ENCODE assay signal across 26 mouse cellular contexts in the genomic region with DNA sequence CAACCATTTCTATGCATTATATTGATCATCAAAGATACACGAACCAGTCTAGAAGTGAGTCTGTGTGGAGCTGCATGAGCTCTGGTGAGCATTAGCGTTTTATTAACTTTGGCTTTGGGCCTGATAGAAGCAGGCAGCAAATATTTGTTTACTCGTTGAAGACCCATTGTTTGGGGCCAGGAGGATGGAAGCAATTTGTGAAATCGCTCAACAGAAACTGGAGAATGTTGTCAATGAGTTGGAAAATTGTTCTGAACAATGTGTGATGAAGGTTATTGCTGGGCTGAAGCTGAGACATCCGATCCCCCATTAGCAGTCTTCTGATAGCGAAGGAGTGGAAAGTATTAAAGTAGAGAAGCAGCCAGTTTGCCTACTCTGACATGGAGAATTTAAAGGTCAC.
DNase-seq lines count a peak whose midpoint lies in the region; ATAC-seq lines count a peak whose summit lies in the region.
"Had no signal": no experiment of that assay in that cellular context is flagged by ENCODE, and none has a peak within 500 bp of the region (broad histone marks: within the 10 kb centered on the region; RNA-seq: fewer than 3 reads in every experiment).

No protein-coding gene starts in this region.

- H3K27ac ChIP-seq in embryonic facial prominence, embryonic 11.5 days (replicated peaks; ENCODE audit: low read depth, low read length): no peak overlapping the region
- H3K27ac ChIP-seq in embryonic facial prominence, embryonic 10.5 days (replicated peaks): no peak overlapping the region
- H3K27ac ChIP-seq in heart, embryonic 12.5 days (ENCODE audit: poor library complexity, severe bottlenecking): peak overlapping the region; percentile 82
- no peak overlapping the region for H3K27ac ChIP-seq in neural tube, embryonic 15.5 days (replicated peaks)
- H3K27ac ChIP-seq: embryonic facial prominence, embryonic 12.5 days; forebrain, embryonic 10.5 days; forebrain, embryonic 15.5 days; hindbrain, embryonic 15.5 days; limb, embryonic 12.5 days; lung, embryonic 15.5 days; midbrain, embryonic 10.5 days; midbrain, embryonic 15.5 days; neural tube, embryonic 12.5 days had no signal

- no peaks in the 10 kb centered on the region for H3K4me1 ChIP-seq in embryonic facial prominence, embryonic 11.5 days (ENCODE audit: control insufficient read depth, insufficient read depth, low read length)
- peaks cover 19% of the 10 kb centered on the region for H3K4me1 ChIP-seq in embryonic facial prominence, embryonic 10.5 days
- H3K4me1 ChIP-seq in heart, embryonic 12.5 days (replicated peaks): peaks cover 24% of the 10 kb centered on the region
- no peaks in the 10 kb centered on the region for H3K4me1 ChIP-seq in neural tube, embryonic 15.5 days
- H3K4me1 ChIP-seq: hindbrain, embryonic 15.5 days; lung, embryonic 15.5 days; midbrain, embryonic 10.5 days; midbrain, embryonic 15.5 days; neural tube, embryonic 12.5 days had no signal

- DNase-seq in embryonic facial prominence, embryonic 11.5 days (ENCODE audit: low spot score): peak; percentile 8
- DNase-seq in embryonic facial prominence, embryonic 10.5 days (ENCODE audit: low spot score): no peak
- no peak for DNase-seq in heart, adult 11 months
- no peak for DNase-seq in neural tube, embryonic 10.5 days (ENCODE audit: extremely low spot score, low spot score)
- no peak for DNase-seq in left cerebral cortex, adult 8-10 months (ENCODE audit: low spot score in 2 of 2)
- DNase-seq: cerebellum, adult 11 months; cerebellum, adult 9-11 months; kidney, adult 11 months; layer of hippocampus, adult 9-11 months; right cerebral cortex, postnatal 14 days; thymus, postnatal 4 days had no signal

- no peak for ATAC-seq in embryonic facial prominence, embryonic 11.5 days (replicated peaks; ENCODE audit: insufficient number of reproducible peaks, low FRiP score, low TSS enrichment, low read depth)
- no peak for ATAC-seq in heart, embryonic 12.5 days (ENCODE audit: insufficient number of reproducible peaks, low FRiP score)
- peak; percentile 50; the same call in 1 of the 2 replicates for ATAC-seq in neural tube, embryonic 15.5 days (ENCODE audit: low FRiP score)
- ATAC-seq: forebrain, embryonic 15.5 days; inflammation-experienced regulatory T-cells, adult 6 months; midbrain, embryonic 15.5 days; Patski had no signal

- no peak overlapping the region for H3K4me2 ChIP-seq in embryonic facial prominence, embryonic 11.5 days (ENCODE audit: low read depth, low read length)
- H3K4me2 ChIP-seq in heart, embryonic 12.5 days: no peak overlapping the region
- H3K4me2 ChIP-seq in neural tube, embryonic 15.5 days: no peak overlapping the region
- H3K4me2 ChIP-seq: embryonic facial prominence, embryonic 12.5 days; forebrain, embryonic 15.5 days; hindbrain, embryonic 15.5 days; limb, embryonic 12.5 days; liver, embryonic 11.5 days; lung, embryonic 15.5 days; midbrain, embryonic 15.5 days; neural tube, embryonic 12.5 days had no signal

- WGBS in embryonic facial prominence, embryonic 11.5 days: 49% methylated on average over 6 of the region's 6 CpGs
- WGBS in embryonic facial prominence, embryonic 10.5 days: 53% methylated on average over 6 of the region's 6 CpGs
- WGBS in heart, embryonic 12.5 days: 67% methylated on average over 6 of the region's 6 CpGs
- WGBS in neural tube, embryonic 15.5 days: 43% methylated on average over 6 of the region's 6 CpGs

- H3K36me3 ChIP-seq in embryonic facial prominence, embryonic 11.5 days (replicated peaks; ENCODE audit: control insufficient read depth, insufficient read depth, low read depth, low read length): no peaks in the 10 kb centered on the region
- no peaks in the 10 kb centered on the region for H3K36me3 ChIP-seq in embryonic facial prominence, embryonic 10.5 days (replicated peaks)
- no peaks in the 10 kb centered on the region for H3K36me3 ChIP-seq in heart, embryonic 12.5 days
- H3K36me3 ChIP-seq in neural tube, embryonic 15.5 days: no peaks in the 10 kb centered on the region
- H3K36me3 ChIP-seq: embryonic facial prominence, embryonic 12.5 days; forebrain, embryonic 10.5 days; forebrain, embryonic 15.5 days; G1E; hindbrain, embryonic 15.5 days; limb, embryonic 12.5 days; lung, embryonic 15.5 days; midbrain, embryonic 10.5 days; midbrain, embryonic 15.5 days; neural tube, embryonic 12.5 days had no signal

- no peaks in the 10 kb centered on the region for H3K27me3 ChIP-seq in embryonic facial prominence, embryonic 11.5 days (ENCODE audit: control insufficient read depth, insufficient read depth, low read length)
- no peaks in the 10 kb centered on the region for H3K27me3 ChIP-seq in embryonic facial prominence, embryonic 10.5 days (replicated peaks; ENCODE audit: low read depth, poor library complexity, severe bottlenecking)
- no peaks in the 10 kb centered on the region for H3K27me3 ChIP-seq in heart, embryonic 12.5 days (replicated peaks)
- no peaks in the 10 kb centered on the region for H3K27me3 ChIP-seq in neural tube, embryonic 15.5 days (replicated peaks)
- H3K27me3 ChIP-seq: embryonic facial prominence, embryonic 12.5 days; forebrain, embryonic 15.5 days; hindbrain, embryonic 15.5 days; limb, embryonic 12.5 days; lung, embryonic 15.5 days; midbrain, embryonic 15.5 days; neural tube, embryonic 12.5 days; Patski had no signal

- no peak overlapping the region for H3K4me3 ChIP-seq in embryonic facial prominence, embryonic 11.5 days (ENCODE audit: low read depth, low read length)
- H3K4me3 ChIP-seq in embryonic facial prominence, embryonic 10.5 days: no peak overlapping the region
- H3K4me3 ChIP-seq in heart, embryonic 12.5 days: no peak overlapping the region
- H3K4me3 ChIP-seq in neural tube, embryonic 15.5 days (replicated peaks): no peak overlapping the region
- H3K4me3 ChIP-seq: embryonic facial prominence, embryonic 12.5 days; forebrain, embryonic 10.5 days; forebrain, embryonic 15.5 days; hindbrain, embryonic 15.5 days; limb, embryonic 12.5 days; lung, embryonic 15.5 days; midbrain, embryonic 10.5 days; midbrain, embryonic 15.5 days; neural tube, embryonic 12.5 days had no signal

- H3K9me3 ChIP-seq in embryonic facial prominence, embryonic 11.5 days (replicated peaks; ENCODE audit: control insufficient read depth, low read length): no peaks in the 10 kb centered on the region
- no peaks in the 10 kb centered on the region for H3K9me3 ChIP-seq in embryonic facial prominence, embryonic 10.5 days
- no peaks in the 10 kb centered on the region for H3K9me3 ChIP-seq in heart, embryonic 12.5 days (replicated peaks)
- no peaks in the 10 kb centered on the region for H3K9me3 ChIP-seq in neural tube, embryonic 15.5 days (replicated peaks)
- H3K9me3 ChIP-seq: embryonic facial prominence, embryonic 12.5 days; forebrain, embryonic 10.5 days; forebrain, embryonic 15.5 days; G1E; hindbrain, embryonic 15.5 days; limb, embryonic 12.5 days; lung, embryonic 15.5 days; midbrain, embryonic 10.5 days; midbrain, embryonic 15.5 days; neural tube, embryonic 12.5 days had no signal

- H3K9ac ChIP-seq in embryonic facial prominence, embryonic 11.5 days (replicated peaks; ENCODE audit: low read length): no peak overlapping the region
- H3K9ac ChIP-seq in heart, embryonic 12.5 days: no peak overlapping the region
- no peak overlapping the region for H3K9ac ChIP-seq in neural tube, embryonic 15.5 days (replicated peaks)
- H3K9ac ChIP-seq: embryonic facial prominence, embryonic 12.5 days; forebrain, embryonic 15.5 days; hindbrain, embryonic 15.5 days; limb, embryonic 12.5 days; lung, embryonic 15.5 days; midbrain, embryonic 15.5 days; neural tube, embryonic 12.5 days had no signal
